Mouse (Mus musculus) layer of hippocampus, adult 9-11 months (tissue): ENCODE measurements at regions not wholly inside any gene's neighbourhood (a gene's known extent, or its start where the extent isn't known, plus 50 kb on each side); places are given as distances from the start of the nearest gene placed in this dataset.

Experiments
- DNase-seq: peaks from one replicate; pipeline ENCODE4 v3.0.0; 2022

GRCm38 (mm10) chr14:48942882-48943281 lies 123.0 kb upstream of the Ap5m1 start:
- DNase-seq = no peak

GRCm38 (mm10) chr14:48930886-48931285 lies 135.0 kb upstream of the Ap5m1 start:
- DNase-seq = peak; percentile 6

DNA sequence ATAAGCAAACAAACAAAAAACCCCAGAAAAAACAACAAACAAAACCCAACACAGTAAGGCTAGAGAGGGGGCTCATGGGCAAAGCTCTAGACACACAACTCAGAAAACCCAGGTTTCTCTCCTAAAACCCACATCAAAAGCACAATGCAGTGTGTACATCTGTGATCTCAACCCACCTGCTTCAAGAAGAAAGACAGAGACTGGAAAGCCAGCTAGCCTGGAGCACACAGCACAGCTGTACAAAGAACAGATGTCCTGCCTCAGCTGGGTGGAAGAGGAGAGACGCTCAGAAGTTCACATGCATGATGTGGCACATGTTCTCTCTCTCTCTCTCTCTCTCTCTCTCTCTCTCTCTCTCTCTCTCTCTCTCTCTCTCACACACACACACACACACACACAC lies 140.0 kb upstream of the Ap5m1 start:
- DNase-seq = no peak

- no peak for DNase-seq
Observed at GRCm38 (mm10) chr14:48909420-48909819, 156.5 kb upstream of the Ap5m1 start.

- no peak for DNase-seq
Observed at GRCm38 (mm10) chr14:48907991-48908698, 157.8 kb upstream of the Ap5m1 start.

GRCm38 (mm10) chr14:48907403-48907973 lies 158.4 kb upstream of the Ap5m1 start:
- no peak for DNase-seq

GRCm38 (mm10) chr14:48906956-48907355 lies 158.9 kb upstream of the Ap5m1 start:
- no peak for DNase-seq

DNA sequence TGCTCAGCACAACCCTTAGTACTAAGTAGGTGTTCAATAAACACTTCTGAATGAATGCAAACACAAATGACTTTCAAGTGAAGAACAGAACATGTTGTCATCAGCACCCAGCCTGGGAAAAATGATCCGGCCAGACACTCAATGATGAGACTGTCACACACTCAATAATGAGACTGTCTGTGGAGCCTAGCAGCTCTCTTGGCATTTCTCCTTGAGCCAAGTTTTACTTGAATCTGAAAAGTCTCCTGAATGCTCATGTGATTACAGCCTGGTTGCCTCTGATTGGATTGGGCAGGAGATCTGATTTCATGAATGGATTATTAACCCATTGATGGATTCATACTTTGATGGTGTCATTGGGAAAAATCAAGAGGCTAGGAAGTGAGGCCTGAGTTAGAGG lies 161.3 kb upstream of the Ap5m1 start:
- DNase-seq = no peak

- DNase-seq = no peak
Observed at GRCm38 (mm10) chr14:48903526-48903925, 162.4 kb upstream of the Ap5m1 start.

DNA sequence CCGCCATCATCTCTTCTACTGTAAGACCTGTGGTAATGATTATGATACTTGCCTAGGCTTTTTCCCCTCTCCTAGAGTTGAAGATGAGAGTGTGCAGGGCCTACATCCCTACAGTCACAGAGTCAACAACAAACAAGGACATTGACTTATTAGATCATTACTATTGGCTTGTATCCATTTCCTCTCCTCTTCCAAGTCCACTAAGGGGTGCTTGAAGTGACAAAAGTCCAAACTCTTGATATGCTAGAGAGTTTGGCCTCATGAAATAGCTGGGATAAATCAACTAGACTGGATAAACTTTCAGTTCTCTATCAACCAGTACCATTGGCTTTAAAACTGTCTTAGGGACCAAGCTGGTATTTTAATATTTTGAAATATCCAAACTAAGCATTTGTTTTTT lies 165.7 kb upstream of the Ap5m1 start:
- no peak for DNase-seq

GRCm38 (mm10) chr14:48897140-48897539 lies 168.8 kb upstream of the Ap5m1 start:
- DNase-seq = no peak

DNA sequence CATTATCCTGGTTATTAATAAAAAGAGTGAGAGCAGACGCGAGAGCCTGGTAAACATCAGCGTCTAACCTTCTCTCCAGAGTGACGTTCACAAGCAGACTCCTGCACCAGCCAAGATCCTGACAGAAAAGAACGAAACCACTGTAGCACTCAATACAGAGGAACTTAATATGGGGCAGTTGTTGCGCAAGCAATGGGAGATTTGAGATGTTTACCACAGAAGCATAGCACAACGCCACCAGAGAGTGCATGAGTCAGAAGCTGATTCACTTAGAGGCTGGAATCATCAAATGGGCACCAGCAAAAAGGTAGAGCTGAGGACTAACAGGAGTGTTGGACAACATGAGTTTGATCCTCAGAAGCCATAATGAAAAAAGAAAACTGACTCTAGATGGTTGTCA lies 169.7 kb upstream of the Ap5m1 start:
- DNase-seq = peak; percentile 23

DNA sequence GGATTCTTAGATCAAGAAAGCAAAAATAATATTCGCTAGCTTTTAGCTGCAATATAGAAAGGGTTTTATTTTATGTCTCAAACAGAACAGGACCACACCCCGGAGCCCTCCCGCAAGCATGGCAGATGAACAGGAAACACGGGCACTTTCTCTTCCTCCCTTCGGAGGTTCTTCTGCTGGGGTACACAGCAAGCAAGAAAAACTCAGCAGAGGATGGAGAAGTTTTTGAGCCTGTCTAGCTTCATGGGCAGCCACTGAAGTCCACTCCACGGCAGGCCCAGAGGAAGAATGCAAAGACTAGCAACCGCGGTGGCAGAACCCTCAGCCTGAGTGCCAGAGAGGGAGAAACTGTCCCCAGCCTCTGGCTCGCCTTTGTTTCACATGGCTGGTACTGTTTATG lies 174.7 kb upstream of the Ap5m1 start:
- peak; percentile 7 for DNase-seq

- DNase-seq = no peak
Observed at GRCm38 (mm10) chr14:48888954-48889353, 176.9 kb upstream of the Ap5m1 start.

GRCm38 (mm10) chr14:48880041-48880440 lies 185.9 kb upstream of the Ap5m1 start:
- no peak for DNase-seq

GRCm38 (mm10) chr14:48877998-48878657 lies 187.8 kb upstream of the Ap5m1 start:
- DNase-seq = no peak

- no peak for DNase-seq
Observed at GRCm38 (mm10) chr14:48871313-48871712, 194.6 kb upstream of the Ap5m1 start.

DNA sequence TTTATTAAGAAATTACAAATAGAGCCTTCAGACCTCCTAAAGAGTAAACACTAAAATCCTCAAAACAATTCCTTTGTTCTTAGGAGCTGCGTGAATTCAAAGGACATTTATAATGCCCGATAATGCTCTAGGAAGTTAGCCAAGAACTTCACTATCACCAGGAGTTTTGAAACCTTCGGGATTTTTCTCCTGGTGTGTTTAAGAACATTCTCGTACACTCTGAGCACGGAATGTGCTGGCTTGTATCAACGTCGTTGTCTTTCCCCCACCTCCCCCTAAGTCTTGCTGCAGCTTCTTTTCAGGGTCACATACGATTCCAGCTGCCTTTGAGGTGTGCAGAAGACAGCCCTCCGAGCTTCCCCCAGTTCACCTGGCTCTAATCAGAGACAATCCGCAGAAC lies 195.9 kb upstream of the Ap5m1 start:
- DNase-seq = no peak

DNA sequence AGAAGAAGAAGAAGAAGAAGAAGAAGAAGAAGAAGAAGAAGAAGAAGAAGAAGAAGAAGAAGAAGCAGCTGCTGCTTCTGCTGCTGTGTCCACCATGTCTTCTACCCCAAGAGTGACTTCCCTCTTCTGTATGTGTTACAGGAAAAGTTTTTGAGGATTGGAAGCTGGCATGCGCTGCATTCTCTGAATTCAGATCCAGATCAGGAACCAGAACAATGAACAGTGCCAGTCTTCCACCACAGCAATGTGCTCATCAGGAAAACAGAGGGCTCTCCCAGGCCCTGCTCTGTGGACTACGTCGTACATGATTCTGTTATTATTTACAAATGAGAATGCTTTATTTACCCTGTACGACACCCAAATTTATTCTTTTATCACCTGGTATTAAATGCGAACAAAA lies 181.8 kb upstream of the Otx2 start:
- DNase-seq = no peak

DNA sequence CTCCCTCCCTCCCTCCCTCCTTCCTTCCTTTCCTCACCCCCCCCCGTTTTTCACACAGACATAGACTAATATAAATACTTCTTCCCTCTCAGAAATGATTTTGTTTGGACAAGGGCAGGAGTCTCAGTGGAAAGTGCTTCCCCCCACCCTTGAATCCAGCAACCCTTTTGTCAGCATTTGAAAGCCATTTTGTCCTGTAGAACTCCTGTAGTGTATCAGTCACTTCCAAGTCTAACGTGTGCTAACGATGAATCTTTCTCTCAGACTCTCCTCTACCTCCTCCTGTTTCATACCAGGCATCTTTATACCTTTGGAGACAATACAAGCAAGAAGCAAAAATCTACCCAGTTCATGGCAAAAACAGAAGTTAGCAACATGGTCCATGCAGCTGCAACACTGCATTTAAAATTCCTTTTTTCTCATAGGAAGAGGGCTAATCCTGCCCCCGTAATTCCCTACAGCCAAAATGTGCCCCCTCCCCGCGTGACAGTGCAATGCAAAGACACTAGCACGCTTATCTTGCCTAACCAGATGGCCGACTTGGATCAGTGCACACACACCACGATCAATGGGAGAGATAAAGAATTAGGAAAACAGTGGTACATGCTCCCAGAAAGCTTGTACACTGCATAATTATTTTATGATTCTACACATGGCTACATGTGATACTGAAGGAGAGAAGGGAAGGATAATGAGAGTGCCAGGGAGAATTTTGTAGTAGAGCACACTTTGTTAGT lies 180.7 kb upstream of the Otx2 start:
- no peak for DNase-seq

DNA sequence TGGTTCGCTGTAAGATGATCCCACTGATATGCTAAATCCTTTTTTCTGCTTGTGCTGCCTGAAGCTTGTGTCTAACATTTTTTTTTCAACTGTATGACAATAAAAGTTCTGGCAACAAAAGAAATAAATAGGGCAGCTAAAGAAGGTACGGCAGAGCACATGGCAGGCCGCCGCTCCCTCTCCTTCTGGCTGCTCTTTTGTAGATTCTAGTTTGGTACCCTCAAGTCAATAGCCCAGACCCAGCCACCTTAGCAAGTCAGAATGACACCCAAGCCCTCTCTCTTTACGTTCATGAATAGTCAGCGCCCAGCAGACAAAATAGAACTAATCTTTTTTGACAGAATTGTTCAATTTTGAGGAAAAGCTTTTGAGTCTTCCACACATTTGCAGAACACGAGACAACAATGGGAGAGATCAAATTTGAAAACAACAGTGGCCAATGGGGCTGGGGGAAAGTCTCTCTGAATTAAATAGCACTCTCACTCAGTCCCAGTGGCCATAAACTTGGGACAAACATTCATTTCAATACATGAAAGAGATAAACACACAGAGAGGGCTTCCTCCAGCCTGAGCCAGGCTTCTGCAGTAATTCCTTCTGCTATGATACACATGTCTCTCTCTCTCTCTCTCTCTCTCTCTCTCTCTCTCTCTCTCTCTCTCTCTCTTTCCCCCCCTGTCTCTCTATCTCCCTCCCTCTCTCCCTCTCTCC lies 180.0 kb upstream of the Otx2 start:
- no peak for DNase-seq

- DNase-seq = no peak
Observed at GRCm38 (mm10) chr14:48852787-48853186, 179.2 kb upstream of the Otx2 start.

GRCm38 (mm10) chr14:48852061-48852460 lies 178.4 kb upstream of the Otx2 start:
- DNase-seq = no peak
